Mouse (Mus musculus): ENCODE measurements around the gene Shisa5.
A peak's percentile ranks its signal among the peaks of the same experiment; 100 is the strongest.

Shisa5 gene

GRCm38 (mm10) chr9:109055271-109056030 is 17.1 kb downstream of the Shisa5 start:
- no peak for DNase-seq

DNA sequence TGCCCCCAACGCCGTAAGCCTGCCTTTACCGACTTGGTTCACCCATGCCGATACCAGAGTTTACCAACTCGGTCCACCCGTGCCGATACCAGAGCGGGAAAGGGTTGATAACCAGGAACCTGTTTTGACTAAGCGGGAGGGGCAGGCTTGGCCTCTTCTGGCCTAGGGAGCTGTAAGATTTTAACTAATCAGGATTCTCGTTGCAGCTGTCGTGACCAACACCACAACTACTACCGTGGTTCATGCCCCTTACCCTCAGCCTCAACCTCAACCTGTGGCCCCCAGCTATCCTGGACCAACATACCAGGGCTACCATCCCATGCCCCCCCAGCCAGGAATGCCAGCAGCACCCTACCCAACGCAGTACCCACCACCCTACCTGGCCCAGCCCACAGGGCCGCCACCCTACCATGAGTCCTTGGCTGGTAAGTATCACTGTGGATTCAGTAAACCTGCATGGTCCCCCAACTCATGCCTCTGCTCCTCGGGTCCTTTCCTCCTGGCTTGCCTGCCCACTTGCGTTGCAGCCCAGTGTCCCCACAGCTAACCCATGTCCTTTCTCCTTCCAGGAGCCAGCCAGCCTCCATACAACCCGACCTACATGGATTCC is 17.8 kb downstream of the Shisa5 start:
- no peak for DNase-seq

GRCm38 (mm10) chr9:109056916-109057315 is 18.6 kb downstream of the Shisa5 start:
- DNase-seq: no peak

DNA sequence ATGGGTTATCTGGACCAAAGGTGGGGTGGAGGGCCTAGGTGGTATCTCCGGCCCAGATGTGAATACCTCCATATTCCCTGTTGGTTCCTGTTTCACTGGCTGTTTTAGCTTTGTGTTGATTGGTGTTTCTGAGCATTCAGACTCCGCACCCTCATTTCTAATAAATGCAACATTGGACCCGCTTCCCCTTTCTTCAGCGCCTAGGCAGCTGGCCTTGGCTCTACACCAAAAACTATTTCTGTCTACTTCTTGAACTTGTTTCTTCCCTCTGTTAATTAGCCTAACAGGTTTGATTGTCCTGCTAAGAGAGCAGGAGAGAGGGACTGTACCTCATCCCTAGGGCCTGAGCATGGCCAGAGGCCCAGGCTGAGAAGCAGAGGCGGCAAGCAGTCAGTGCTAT is 19.2 kb downstream of the Shisa5 start:
- DNase-seq: no peak

GRCm38 (mm10) chr9:109058006-109058765 is 19.8 kb downstream of the Shisa5 start:
- DNase-seq: no peak

- peak; percentile 89 for DNase-seq
These were observed 21.0 kb downstream of the Shisa5 start, which contains the start of gene Trex1 for GRCm38 (mm10) chr9:109059136-109059903. Gene Trex1 (minus strand): TSS chr9:109059734.

DNA sequence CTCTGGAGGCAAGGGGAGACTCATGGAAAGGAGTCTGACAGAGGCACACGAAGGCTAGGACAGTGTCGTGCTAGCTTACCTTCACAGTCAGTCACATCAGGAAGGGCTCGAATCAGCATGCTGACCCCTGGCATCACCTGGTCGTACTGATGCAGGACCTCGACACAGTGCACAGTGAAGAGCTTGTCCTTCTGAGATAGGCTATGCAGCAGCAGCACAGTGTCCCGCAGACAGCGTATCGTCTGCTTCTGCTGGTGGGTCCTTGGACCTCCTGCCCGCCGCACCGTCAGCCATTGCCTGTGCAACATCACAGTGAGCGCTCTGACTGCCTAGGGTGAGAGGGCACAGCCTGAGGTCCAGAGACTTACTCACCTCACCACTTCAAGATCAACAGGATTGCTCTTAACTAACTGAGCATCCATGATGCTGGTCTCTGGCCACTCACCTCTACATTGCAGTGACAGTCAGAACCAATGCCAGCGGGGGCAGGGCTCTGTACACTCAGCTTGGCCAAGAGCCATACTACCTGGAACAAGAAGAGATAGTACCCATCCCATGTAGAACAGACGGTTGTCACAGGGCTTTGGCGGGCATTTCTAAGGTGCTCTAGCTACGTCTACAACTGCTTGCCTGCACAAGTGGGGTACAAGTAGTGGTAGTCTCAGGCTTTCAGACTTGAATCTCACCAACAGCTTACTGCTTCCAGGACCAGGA is 22.0 kb downstream of the Shisa5 start:
- DNase-seq: no peak

DNA sequence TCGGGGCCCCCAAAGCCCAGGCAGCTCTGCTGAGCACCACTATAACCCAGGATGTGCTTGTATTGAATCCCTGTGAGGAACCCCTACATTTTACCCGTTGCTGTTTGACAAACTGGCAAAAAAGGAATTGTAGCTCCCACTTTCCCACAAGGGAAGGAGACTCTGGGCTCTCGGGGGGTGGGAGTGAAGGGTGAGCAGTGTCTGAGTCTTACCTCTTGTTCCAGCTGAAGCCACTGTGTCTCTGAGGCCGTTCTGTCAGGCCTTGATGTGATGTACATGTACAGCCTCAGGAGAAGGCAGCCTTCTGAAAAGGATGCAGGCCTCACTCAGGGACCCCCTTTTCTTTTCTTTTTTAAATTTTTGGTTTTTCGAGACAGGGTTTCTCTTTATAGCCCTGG is 22.5 kb downstream of the Shisa5 start:
- no peak for DNase-seq

- no peak for DNase-seq
These were observed 29.9 kb downstream of the Shisa5 start for GRCm38 (mm10) chr9:109068095-109068735.

- DNase-seq: peak; percentile 96
These were observed 35.6 kb downstream of the Shisa5 start, which contains the start of gene Atrip for GRCm38 (mm10) chr9:109073661-109074573. Gene Atrip (minus strand): TSS chr9:109074124.

- DNase-seq: no peak
These were observed 42.2 kb downstream of the Shisa5 start for GRCm38 (mm10) chr9:109080516-109080915.

GRCm38 (mm10) chr9:109081749-109082123 is 43.4 kb downstream of the Shisa5 start:
- DNase-seq: no peak

- peak; percentile 94 for DNase-seq
These were observed 43.9 kb downstream of the Shisa5 start, which contains the start of the genes Ccdc51 and Tma7 for GRCm38 (mm10) chr9:109082124-109082800. Gene Ccdc51 (plus strand): TSS chr9:109082493. Gene Tma7 (minus strand): TSS chr9:109082587.

DNA sequence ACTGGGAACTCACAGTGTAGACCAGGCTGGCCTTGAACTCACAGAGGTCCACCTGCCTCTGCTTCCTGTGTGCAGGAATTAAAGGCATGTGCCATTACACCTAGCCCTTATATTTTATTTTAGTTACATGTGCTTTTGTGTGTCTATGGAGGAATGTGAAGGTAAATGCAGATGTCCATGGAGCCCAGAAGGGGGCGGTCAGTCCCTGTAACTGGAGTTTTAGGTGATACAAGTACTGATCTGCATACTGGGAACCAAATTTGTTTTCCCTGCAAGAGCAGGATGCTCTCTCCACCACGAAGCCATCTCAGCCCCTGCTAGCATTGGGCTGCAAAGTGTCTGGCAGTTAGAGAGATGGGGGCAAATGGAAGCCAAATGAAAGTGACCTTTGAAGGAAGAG is 46.6 kb downstream of the Shisa5 start:
- no peak for DNase-seq

- peak; percentile 40 for DNase-seq
These were observed 49.6 kb downstream of the Shisa5 start for GRCm38 (mm10) chr9:109087987-109088386.

- peak; percentile 24 for DNase-seq
These were observed 52.1 kb downstream of the Shisa5 start for GRCm38 (mm10) chr9:109090446-109090845.

GRCm38 (mm10) chr9:109091802-109092201 is 53.4 kb downstream of the Shisa5 start:
- DNase-seq: no peak

GRCm38 (mm10) chr9:109092799-109093198 is 54.4 kb downstream of the Shisa5 start:
- DNase-seq: no peak

- DNase-seq: no peak
These were observed 55.6 kb downstream of the Shisa5 start for GRCm38 (mm10) chr9:109093786-109094552.

Data from right cerebral cortex, adult 18-20 months (tissue).